Mouse (Mus musculus) right cerebral cortex, postnatal 4 days (tissue): ENCODE measurements around the gene Ang.

Source experiments
- DNase-seq: peaks from one replicate; pipeline ENCODE4 v3.0.0-alpha.2; 2022

Ang gene

GRCm38 (mm10) chr14:51130315-51130940 is 39.5 kb downstream of the Ang start:
- DNase-seq: no peak

GRCm38 (mm10) chr14:51131086-51131815 is 40.3 kb downstream of the Ang start:
- no peak for DNase-seq

- no peak for DNase-seq
These were observed 41.4 kb downstream of the Ang start for GRCm38 (mm10) chr14:51132372-51132771.

GRCm38 (mm10) chr14:51140342-51140741 is 49.4 kb downstream of the Ang start:
- no peak for DNase-seq

GRCm38 (mm10) chr14:51142119-51142518 is 51.2 kb downstream of the Ang start:
- DNase-seq: no peak

GRCm38 (mm10) chr14:51142568-51142967 is 51.6 kb downstream of the Ang start:
- no peak for DNase-seq

- no peak for DNase-seq
These were observed 52.3 kb downstream of the Ang start for GRCm38 (mm10) chr14:51143287-51143686.

- no peak for DNase-seq
These were observed 53.0 kb downstream of the Ang start for GRCm38 (mm10) chr14:51143937-51144336.

- DNase-seq: no peak
These were observed 53.5 kb downstream of the Ang start for GRCm38 (mm10) chr14:51144451-51144850.

- no peak for DNase-seq
These were observed 54.6 kb downstream of the Ang start for GRCm38 (mm10) chr14:51145521-51145920.

GRCm38 (mm10) chr14:51146685-51147084 is 55.7 kb downstream of the Ang start, which contains the start of gene Rnase1:
Gene Rnase1 (minus strand): TSS chr14:51146785.
- DNase-seq: no peak

GRCm38 (mm10) chr14:51148006-51148405 is 57.1 kb downstream of the Ang start:
- no peak for DNase-seq

GRCm38 (mm10) chr14:51149164-51149563 is 58.2 kb downstream of the Ang start:
- DNase-seq: no peak

- DNase-seq: no peak
These were observed 59.4 kb downstream of the Ang start for GRCm38 (mm10) chr14:51150206-51150831.
